Mouse (Mus musculus): ENCODE data around the gene Arl16. TPM values are rescaled to one million over a fixed set of nuclear protein-coding genes. Genes with fewer than 3 reads are reported as not detected.

Arl16 gene
- total RNA-seq, 2 experiments from 2014 or later: 3.8 to 13.8 TPM

DNA sequence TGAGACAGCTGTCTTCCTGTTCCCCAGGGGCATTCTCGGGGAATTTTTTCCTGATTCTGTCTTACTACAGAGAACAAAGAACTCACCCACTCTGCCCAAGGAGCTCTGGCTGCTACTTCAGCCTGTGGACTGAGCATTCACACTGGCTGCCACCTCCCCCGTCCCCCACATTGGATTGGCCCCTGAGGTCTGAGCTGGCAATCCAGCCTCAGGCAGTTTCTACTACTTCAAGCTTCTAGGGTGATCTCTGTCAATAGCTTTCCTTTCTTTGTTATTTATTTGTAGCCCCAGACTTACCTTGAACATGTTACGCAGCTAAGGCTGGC, 25.4 kb upstream of the Arl16 start:
- no peak for ATAC-seq (replicated peaks; ENCODE audit: low FRiP score, poor library complexity, severe bottlenecking)

DNA sequence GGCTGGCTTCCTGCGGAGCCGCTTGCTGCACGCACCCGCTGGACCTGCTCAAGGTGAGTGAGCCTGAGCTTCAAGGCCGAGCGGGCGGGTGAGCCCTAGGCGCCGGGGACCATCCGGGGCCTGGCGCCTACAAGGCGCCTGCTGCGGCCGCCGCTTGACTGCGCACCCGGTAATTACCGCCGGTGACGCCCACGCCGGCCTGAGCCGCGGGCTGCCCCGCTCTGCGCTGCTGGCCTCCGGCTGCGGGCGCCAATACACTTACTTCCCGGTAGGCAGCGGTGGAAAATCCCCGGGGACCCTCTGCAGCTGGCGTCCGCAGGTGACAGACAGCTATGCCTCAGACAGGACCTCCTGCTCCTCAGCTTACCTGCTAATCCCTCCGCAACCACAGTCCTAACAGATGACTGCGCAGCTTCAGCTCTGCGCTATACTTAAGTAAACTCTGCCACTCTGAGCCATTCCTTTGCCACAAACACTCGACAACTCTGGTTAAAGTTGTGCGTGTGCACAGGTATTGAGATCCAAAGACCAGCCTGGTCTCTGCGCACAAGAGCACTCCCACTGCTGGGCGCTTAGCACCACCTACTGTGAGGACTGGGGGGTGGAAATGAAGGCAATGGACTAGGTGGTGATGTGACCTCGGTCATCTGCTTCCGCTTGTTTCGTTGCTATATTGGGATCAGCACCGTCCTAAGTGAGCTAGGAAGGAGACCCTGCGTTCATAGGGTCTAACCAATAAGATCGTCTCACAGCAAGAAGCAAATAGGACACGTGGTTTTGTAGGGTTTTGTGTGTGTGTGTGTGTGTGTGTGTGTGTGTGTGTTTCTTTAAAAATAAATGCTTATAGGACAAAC, 24.8 kb upstream of the Arl16 start:
- peak; percentile 57 for ATAC-seq (replicated peaks; ENCODE audit: low FRiP score, poor library complexity, severe bottlenecking)

DNA sequence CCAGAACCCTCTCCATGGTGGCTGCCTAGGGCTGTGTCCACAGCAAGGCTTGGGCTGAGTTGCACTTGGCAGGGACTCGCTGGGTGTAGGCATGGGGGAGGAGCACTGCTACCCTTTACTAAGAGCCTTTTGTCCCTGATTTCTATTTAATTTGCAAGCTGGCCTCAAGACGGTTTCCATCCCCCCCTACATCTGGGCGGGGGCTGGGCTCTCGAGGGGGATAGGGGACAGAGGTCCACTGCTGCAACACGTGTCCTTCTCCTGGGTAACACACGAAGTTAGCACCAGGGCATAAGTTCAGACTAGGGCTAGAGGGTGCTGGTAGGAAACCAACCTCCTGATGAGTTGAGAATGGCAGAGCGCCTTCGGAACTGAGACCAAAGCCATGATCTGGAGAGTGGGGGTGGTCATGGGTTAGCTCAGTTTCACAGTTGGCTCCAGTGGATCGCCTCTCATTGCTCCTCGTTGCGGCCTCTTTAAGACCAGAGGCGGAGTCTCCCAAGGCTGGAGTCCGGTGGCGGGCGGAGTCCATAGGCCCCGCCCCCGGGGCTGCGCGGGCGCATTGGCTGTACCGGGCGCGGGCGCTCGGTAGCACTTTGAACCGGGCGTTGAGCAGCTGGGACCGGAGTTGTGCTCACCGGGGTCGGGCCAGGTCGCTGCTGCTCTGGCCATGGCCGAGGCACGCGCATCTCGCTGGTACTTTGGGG, 24.1 kb upstream of the Arl16 start, which contains the start of gene Slc25a10:
Gene Slc25a10, plus strand, starts transcription at position 524 of the 707 bp plus-strand sequence.
- ATAC-seq (replicated peaks; ENCODE audit: low FRiP score, poor library complexity, severe bottlenecking): peak; percentile 85

DNA sequence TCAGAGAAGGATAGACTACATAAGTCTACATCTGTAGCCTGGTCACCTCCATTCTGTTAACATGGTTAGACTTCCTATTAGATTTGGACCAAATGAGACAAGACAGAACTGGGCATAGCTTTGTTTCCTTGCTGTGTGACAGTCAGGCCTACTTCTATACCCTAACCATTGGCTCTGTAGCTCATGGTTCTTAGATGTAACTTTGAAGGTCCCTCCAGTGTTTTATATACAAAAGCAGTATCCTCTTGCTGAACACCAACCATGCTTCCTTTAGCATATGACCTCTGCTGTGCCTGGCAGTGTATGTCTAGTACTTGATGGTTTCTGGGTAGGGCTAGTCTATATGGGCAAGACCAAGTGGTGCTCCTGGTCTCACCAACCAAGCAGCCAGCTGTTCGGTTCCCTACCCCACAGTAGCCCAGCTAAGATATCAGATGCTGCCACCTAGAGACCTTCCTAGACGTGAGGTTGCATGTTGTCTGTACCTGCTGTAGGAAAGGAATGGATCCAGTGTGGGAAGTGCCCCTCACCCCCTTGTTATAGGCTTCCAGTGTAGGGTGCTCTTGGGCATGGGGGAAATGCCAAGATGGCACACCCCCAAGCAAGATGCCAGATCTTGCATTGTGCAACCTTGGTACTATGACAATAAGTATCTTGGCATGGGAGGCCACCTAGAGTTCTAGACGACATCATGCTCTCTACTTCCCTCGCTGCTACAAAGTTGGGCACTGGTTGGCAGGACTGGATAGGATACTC, 23.1 kb upstream of the Arl16 start:
- ATAC-seq (replicated peaks; ENCODE audit: low FRiP score, poor library complexity, severe bottlenecking): no peak

DNA sequence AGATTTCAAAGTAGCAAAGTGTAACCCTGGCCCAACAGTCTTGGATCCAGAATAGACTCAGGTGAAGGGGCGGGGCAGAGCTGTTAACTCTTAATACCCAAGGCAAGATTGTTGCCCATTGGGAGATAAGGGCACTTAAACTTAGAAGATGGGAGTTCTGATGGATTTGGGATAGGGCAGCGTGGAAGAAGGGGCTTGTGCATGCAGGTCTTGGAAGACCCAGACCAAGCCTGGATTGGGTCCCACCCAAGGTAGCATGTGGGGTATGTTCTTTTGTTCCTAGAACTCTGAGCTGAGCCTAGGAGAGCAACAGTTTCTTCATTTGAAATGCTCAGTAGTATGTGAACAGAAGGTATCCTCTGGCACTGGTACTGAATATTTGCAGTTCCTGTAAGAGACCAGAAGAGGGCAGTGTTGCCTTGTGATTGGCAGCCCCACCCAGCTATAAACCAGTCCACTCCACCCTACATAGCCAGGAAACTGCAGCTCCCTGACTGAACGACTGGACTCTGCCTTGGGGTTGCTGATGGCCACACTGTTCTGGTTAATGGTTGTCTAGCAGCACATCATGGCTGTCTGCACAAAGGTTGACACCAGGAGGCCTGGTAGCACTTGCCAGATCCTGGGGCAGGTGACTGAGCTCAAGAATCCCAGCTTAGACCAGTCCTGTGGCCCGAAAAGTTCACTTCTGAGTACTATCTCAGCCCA, 21.8 kb upstream of the Arl16 start:
- ATAC-seq (replicated peaks; ENCODE audit: low FRiP score, poor library complexity, severe bottlenecking): peak; percentile 50

DNA sequence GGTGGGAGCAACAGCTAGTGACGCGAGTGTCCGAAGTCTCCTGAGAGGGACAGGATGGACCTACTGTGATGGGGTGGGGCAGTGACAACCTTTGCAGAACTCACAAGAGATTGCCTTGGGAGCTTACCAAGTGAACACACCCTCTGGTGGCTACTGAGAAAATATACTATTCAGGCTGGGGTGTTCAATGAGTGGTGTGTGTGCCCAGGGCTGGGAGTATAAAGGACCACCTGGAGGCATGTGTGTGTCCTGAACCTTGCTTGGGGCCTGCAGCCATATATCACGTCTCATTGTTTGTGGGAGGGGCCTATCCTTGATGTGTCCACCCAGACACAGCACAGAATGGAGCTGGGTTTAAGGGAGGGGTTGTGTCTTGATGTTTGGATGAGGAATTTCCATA, 21.1 kb upstream of the Arl16 start:
- ATAC-seq (replicated peaks; ENCODE audit: low FRiP score, poor library complexity, severe bottlenecking): no peak

DNA sequence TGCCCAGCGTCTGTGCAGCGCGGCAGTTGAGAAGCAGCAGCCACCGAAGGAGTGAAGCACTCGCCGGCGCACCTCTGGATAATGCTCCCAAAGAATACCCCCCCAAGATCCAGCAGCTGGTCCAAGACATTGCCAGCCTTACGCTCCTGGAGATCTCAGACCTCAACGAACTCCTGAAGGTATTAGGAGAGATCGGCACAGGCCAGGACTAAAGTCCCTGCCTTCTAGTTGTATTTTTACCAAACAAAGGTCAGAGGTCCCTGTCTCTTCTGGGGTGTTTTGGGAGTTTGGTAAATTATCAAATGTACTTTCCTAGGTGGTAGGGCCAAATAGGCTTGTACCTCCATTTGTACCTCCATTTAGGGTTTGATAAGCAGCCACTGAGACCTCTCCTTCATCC, 17.8 kb upstream of the Arl16 start:
- ATAC-seq (replicated peaks; ENCODE audit: low FRiP score, poor library complexity, severe bottlenecking): no peak

DNA sequence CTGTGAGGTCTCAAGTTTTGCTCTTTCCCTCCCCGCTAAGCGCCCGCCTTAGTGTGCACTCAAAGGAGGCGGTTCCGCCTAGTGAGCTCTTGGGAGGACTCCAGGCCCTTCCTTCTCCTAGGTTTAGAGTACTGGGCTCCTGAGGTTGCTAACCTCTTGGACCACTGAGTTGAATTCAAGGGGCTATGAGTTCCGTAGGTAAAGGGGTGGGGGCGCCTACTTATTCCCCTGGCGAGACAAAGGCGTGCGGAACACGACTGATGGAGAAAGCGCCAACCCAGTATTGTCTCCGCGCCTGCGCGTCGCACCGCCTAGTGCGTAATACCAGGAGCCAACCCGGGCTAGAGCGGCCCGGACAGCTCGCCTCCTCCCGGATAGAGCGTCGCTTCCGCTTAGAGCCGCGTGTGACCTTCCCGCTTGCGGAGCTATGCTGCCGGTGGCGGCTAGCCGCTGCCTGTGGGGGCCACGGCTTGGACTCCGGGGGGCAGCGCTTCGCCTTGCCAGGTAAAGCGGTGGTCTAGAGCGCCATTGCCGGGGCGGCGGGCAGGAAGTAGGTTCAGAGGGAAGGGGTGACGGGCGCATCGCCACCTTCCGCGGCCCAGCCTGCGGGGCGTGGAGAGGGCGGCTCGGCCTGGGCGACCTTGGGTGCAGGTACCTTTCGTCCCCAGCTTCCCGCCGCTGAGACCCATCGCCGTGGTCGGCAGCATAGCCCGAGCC, 17.0 kb upstream of the Arl16 start, which contains the start of gene Mrpl12:
Gene Mrpl12, plus strand, starts transcription at position 349 of the 717 bp plus-strand sequence.
- peak; percentile 86 for ATAC-seq (replicated peaks; ENCODE audit: low FRiP score, poor library complexity, severe bottlenecking)

DNA sequence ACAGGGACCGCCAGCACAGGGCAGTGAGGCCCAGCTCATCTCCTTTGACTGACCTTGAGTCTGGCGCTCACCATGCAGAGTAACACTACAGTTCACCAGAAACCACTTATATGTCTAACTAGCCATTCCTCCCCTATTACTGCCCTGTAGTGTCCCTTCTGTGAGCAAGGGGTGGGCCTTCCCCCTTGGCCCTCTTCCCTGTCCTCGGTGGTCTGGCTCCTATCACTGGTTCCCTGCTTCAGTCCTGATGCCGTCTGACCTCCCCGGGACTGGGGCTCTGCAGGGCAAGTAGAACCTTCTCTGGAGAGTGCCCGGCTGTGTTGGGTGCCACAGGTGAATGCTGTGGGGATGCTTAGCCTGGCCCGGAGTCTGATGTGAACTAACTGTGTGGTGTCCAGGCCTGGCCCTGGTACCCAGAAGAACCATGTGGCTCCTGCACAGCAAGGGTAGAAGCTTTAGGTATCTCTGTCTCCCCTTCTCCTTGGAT, 16.1 kb upstream of the Arl16 start:
- no peak for ATAC-seq (replicated peaks; ENCODE audit: low FRiP score, poor library complexity, severe bottlenecking)

DNA sequence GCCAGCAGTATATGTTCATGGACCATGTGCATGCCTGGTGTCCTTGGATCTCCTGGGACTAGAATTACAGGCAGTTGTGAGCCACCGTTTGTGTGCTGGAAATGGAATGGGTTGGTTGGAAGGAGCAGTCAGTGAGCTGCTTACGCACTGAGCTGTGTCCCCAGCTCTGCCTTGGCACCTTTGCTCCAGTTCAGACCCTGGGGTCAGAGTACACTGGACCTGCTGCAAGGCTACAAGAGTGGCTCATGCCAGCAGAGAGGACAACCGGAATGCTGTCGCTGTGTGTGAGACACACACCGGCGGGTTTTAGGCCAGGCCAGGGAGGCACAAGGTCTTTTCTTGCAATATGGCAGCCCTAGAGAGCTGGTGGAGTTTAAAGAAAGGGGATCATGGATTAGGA, 4.6 kb upstream of the Arl16 start:
- no peak for ATAC-seq (replicated peaks; ENCODE audit: low FRiP score, poor library complexity, severe bottlenecking)

DNA sequence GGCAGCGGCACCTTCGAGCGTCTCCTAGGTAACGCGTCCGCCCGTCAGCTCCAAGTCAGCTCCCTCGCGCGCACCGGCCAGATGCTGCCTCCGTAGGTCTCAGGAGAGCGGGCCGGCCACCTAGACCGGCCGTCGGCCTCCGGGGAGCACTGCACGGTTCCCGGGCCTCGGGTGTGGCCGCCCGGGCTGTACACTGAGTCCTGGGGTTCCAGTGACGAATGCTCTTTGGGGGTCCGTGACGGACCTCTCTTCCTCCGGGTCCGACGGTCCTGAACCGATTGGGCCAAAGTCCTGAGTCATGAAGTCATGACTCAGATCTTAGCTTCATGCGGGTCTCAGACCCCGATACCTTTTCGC, 307 bp upstream of the Arl16 start:
- ATAC-seq (replicated peaks; ENCODE audit: low FRiP score, poor library complexity, severe bottlenecking): no peak; the same call in 1 of the 2 replicates

DNA sequence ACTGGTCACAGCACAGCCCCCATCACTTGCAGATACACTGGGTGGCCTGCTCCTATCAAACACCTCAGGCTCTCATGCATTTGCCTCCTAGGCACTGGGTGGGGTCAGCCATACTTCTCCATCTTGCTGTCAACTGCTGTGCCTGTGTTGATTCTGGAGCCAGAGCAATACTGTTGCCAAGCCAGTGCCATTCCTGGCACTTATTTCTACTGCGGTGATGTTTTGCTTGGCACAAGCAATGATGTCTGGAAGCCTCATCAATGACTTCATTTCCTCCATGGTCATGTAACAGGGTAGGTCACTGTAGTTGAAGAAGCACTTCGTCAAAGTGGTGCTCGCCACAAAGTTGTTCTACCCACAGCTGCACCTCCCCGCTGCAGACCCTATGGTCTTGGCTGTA, 1.9 kb downstream of the Arl16 start:
- no peak for ATAC-seq (replicated peaks; ENCODE audit: low FRiP score, poor library complexity, severe bottlenecking)

DNA sequence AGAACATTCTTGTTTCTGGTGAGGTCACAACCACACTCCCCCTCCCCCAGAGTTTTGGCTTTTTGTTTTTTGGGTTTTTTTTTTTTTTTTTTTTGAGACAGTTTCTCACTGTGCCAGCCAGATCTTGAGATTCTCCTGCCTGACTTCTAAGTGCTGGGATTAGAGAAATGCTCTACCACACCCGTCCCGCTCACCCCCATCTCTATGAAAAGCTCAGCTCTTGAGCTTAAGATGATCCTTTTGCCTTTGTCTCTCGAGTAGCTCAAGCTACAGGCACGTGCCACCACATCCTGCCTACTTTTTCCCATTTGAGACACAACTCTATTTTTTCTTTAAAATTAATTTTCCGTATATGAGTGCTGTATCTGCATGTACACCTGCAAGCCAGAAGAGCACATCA, 3.0 kb downstream of the Arl16 start:
- no peak for ATAC-seq (replicated peaks; ENCODE audit: low FRiP score, poor library complexity, severe bottlenecking)

DNA sequence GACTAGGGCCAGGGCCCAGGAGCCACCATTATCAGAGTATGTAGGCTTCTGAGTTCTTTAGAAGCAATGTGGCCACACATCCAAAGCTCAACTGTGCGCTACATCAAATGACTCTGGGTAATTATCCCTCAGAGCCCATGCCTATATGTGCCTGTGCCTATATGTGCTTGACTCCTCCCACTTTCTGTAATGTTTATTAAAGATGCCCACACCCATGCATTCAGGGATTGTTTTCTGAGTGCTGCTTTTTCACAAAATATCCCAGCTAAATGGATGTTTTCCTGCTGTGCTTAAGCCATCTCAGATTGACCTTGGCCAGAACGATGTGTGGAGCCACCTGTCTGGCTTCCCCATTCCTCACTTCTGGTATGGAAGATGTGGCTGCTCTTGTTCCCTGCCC, 3.9 kb downstream of the Arl16 start:
- ATAC-seq (replicated peaks; ENCODE audit: low FRiP score, poor library complexity, severe bottlenecking): no peak

DNA sequence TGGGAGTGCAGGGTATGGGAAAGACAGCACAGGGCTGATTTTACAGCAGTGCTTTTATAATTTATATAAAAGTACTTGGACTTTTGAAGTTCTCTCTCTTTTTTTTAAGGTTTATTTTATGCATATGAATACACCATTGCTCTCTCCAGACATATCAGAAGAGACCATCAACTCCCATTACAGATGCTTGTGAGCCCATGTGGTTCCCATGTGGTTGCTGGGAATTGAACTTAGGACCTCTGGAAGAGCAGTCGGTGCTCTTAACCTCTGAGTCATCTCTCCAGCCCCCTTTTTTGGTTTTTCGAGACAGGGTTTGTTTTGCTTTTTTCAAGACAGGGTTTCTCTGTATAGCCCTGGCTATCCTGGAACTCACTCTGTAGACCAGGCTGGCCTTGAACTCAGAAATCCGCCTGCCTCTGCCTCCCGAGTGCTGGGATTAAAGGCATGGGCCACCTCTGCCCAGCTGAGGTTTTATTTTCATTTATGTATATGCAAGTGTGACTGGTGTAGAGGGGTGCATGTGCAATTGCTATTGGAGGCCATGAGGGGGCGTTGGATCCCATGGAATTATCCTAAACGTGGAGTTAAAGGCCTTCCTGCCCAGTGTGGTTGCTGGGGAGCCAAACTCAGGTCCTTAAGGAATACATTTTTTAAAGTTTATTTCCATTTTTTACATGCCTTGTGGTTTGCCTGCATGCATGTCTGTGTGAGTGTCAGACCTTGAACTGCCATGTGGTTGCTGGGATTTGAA, 8.4 kb downstream of the Arl16 start:
- ATAC-seq (replicated peaks; ENCODE audit: low FRiP score, poor library complexity, severe bottlenecking): no peak

DNA sequence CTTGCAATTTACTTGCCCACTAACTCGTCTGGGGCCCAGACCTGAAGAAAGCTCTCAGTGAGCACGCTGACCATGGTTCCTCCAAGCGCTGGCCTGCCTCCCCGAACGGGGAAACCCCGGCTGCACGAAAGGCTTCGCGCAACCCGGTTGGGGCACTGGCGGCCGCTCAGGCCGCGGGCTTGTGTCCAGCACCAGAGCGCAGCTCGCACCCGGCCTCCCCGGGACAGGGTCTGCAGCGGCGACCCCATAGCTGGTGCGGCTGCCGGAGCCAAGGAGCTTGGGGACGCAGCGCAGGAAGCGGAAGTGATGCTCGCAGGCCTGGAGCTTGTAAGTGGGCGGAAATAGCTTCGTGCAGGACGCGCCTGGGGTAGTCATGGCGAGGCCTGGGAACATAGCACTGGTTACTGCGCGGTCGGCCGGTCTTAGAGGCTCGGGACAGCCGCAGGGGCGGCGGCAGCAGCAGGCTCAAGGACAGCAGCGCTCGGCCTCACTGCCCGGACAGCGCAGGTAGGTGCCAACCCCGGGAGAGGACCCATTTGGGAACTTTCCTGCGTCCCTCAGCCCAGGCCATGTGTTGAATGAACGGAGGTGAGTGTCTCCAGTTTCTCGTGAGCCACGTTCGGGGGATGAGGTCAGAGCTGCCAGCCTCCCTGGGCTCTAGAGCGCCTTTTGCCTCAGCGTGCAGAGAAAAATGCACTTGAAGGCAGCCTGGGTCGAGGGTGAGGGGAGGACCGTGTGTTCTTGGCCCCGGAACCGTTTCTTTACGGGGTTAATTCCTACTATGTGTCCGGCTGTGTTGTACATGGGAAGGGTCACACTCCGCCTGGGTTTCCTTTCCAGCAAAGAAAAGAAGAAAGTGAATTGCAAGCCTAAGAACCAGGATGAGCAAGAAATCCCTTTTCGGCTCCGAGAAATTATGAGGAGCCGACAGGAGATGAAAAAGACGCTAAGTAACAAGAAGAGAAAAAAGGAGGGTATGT, 9.3 kb downstream of the Arl16 start, which contains the start of the genes Oxld1 and Ccdc137:
Gene Oxld1, minus strand, starts transcription at position 297 of the 980 bp plus-strand sequence.
Gene Ccdc137, plus strand, starts transcription at position 344 of the 980 bp plus-strand sequence.
- ATAC-seq (replicated peaks; ENCODE audit: low FRiP score, poor library complexity, severe bottlenecking): peak; percentile 68

DNA sequence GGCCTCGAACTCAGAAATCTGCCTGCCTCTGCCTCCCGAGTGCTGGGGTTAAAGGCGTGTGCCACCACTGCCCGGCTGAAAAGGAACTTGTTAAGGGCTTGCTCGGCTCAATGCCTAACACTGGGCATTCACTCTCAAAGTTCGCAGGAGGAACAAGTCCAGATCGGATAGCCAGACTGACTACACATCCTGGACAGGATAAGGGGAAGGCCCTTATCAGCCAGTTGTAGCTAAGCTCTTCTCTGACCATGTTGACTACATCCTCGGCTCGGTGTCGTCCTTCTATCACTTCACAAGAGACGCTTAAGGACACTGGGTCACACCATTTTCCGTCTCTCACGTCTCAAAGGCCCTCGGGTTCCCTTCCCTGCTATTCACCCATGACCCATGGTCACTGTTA, 10.0 kb downstream of the Arl16 start:
- peak; percentile 37 for ATAC-seq (replicated peaks; ENCODE audit: low FRiP score, poor library complexity, severe bottlenecking)

Data from erythroid progenitor cell, adult 5-6 weeks (primary cell).